Mouse (Mus musculus): Measurements from ENCODE around the gene Dscaml1.

GRCm38 (mm10) chr9:45480936-45481335 lies 54.5 kb downstream of the Dscaml1 start:
- TF ChIP-seq POLR2A (IDR thresholded peaks at IDR 0.05; ENCODE audit: borderline replicate concordance, extremely low read depth, low read depth, low read length): no peak
- no peak for TF ChIP-seq CTCF (IDR thresholded peaks at IDR 0.05; ENCODE audit: insufficient read depth, low read length)

Measured in lung, adult 2 months (tissue).